Mouse (Mus musculus): ENCODE data around the gene Ciao2a.
A peak's percentile ranks its signal among the peaks of the same experiment; 100 is the strongest.

Gene Ciao2a

DNA sequence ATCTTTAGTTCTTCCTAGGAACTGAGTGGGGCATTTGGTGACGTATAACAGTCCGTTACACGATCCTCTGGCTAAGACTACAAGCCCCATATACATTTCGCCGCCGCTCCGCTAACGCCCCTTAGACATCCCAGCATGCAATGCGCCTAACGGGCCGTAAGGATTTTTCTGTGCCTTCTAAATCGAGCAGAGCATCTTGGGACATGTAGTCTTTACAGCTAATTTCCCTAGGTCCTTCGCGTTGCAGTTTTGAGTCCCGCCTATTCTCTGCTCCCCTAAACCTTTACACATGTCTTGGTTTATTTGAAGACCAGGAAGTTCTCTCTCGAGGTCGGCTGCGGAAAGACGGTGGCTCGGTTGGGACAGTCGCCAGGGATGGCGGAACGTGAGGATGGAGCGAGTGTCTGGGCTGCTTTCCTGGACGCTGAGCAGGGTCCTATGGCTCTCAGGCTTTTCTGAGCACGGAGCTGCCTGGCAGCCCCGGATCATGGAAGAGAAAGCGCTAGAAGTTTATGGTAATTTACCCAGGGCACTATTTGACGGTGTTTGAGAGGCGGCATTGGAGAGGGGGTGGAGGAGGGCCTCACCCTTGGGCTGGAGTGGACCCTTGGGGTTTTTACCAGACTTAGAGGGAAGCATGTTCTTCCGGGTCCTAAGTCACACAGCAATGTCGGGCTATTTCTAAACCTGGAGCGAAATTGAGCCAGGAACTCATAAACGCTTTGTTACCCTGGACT, at the start of gene Ciao2a, which contains the start of gene Snx1:
Ciao2a (plus strand) TSS at position 156 of the 737 bp plus-strand sequence.
Snx1 (minus strand) TSS at position 132 of the 737 bp plus-strand sequence.
- peak; percentile 95 for DNase-seq (ENCODE audit: low read depth, low spot score)

DNA sequence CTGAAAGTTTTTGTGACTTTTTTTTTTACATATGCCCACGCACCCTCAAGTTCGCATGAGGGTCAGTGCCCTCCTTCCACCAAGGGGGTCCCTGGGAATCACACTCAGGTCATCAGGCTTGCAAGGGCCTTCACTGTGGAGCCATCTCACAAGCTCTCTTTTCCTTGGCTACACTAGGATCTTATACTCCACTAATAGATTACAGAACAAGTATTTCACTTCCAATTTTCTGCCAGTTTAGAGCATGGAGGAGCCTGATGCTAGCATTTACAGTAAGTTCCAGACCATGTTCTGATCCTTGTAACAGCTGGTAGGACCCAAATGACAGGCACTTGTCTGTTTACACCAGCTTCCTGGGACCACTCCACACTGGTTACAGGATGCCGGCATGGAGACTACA, 48.3 kb upstream of the Ciao2a start:
- DNase-seq (ENCODE audit: low read depth, low spot score): no peak

DNA sequence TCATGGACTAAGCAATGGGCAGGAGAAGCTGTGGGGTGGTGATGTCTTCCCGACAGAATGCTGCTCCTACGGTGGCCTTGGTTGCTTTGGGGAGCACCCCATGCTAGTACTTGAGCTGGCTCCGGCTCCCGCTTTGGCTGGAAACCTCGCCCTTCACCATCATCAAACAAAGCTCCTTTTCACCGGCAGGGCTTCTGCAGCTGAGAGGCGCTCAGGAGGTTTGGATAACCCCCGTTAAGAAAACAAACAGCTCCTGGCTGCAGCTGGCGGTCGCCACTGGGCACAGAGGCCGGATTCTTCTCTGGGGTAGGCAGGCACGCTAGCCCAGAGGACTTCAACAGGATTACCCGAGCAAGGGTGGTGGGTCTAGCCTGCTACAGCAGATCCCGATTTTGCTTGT, 47.9 kb upstream of the Ciao2a start:
- no peak for DNase-seq (ENCODE audit: low read depth, low spot score)

DNA sequence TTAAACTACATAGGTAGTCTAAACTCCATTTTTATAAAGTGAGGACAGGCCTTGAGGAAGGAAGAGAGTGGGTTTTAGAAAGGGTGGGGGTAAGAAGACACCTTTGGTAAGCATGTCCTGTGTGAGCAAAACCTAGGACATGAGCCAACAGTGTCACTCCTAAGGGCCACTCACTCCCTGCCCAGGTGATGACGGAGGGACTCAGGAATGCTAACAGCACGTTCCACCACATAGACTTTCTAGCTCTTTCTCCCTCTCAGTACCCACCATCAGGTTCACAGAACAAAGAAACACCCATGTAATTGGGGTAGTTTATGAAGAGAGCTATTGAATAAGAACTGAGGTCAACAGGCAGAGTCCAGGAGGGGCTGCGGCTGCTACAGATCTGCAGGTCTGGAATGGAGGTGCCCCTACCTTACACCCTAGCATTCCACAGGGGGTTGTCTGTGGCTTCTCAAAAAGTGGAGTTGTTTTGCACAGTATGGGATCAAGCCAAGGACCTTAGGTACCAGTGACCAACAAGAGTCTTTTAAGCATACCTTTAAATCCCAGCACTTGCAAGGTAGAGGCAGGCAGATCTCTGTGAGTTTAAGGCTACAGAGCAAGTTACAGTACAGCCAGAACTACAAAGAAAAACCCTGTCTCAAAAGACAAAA, 45.5 kb upstream of the Ciao2a start:
- no peak for DNase-seq (ENCODE audit: low read depth, low spot score)

DNA sequence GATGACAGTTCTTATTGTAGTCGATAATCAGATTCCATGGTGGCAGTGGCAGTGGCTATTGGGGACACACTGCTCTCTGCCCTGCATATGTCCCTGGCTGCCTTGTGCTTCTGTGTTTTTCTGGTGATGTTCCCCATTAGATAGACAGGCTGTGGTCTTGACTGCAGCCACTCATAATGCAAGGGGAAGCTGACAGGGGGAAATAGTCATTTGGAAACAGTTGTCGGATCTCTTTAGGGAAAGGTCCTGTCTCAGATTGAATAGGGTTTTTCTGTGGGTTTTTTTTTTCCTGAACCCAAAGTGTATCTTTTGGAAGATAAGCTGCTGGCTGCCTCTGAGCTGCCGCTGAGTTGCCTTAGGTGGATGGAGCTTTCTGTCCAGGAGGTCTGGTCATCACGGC, 44.4 kb upstream of the Ciao2a start:
- no peak for DNase-seq (ENCODE audit: low read depth, low spot score)

DNA sequence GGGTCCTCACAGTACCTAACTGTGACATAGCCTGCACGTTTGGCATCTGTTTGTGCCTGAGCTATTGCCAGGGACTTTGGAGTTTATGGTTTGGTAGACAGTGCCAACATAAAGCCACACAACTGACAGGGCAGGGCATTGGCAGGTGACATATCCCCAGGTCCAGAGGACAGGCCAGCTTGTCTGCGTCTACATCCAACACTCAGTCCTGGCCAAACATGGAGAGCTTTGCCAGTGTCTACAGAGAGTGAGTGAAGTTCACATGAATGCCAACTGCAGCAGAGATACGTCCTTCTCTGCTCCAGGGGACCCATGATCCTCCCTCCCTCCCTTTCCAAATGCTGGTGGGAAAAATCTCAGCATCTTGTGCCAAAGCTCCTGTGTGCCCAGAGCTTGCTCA, 42.2 kb upstream of the Ciao2a start:
- DNase-seq (ENCODE audit: low read depth, low spot score): no peak

DNA sequence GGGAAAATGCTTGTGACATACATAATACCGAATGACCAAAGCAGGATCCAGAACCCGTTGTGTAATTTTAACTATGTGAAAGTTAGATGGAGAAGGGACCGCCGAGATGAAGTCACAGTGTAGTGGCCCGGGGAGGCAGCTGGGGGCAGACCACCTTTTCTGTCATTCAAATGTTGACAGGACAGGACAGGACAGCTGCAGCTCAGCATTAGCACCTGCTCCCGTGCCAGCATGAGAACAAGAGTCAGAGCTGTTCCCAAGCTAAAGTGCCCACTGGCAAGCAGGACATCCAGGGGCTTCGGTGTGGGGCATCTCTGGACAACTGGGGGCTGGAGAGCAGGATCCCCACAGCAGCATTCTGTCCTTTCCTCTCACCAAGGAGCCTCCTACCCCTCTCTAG, 39.3 kb upstream of the Ciao2a start:
- DNase-seq (ENCODE audit: low read depth, low spot score): no peak

DNA sequence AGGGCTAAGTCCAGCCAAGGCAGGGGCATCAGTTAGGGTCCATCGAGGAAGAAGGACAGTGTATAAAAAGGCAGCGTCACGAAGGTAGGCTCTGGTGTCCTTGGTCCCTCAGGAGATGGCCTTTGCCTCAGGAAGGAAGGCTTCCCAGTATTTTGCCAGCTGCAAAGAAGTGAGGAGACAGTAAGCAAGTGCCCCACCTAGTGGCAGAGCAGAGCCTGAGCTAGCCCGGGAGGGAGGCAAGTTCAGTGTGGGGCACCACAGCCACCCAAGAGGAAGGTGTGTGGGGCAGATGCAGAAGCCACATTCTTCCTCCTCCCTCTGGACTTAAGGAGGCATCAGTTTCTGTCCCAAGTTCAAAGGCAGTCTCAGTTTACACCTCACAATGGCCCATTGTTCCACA, 38.0 kb upstream of the Ciao2a start:
- no peak for DNase-seq (ENCODE audit: low read depth, low spot score)

DNA sequence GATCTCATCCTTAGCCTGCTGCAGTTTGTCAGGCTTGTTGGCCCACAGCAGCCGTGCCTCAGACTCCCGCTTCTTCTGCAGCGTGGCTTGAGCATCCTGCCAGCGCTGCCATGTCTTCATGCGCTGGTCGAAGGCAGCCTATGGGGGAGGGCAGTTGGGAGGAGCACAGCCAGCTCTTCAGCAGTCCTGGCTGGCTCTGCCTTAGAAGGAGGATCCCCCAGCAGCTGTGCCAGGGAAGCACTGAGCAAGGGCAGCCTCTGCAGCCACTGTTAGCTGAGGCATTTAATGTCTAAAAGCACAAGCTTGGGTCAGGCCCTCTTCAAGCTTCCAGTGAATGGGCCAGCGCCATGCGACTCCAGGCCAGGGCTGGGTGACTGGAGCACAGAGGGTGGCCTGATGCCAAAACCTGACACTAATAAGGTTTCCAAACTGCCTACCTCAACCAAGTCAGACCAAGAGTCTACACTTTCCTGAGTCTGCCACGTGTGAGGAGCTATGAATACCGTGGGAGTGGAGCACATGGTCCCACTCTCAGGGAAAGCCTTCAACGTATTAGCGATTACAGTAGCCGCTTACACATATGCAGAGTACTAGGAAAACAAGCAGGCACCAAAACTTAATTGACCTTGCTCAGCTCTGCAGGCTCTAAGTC, 35.7 kb upstream of the Ciao2a start:
- DNase-seq (ENCODE audit: low read depth, low spot score): no peak

DNA sequence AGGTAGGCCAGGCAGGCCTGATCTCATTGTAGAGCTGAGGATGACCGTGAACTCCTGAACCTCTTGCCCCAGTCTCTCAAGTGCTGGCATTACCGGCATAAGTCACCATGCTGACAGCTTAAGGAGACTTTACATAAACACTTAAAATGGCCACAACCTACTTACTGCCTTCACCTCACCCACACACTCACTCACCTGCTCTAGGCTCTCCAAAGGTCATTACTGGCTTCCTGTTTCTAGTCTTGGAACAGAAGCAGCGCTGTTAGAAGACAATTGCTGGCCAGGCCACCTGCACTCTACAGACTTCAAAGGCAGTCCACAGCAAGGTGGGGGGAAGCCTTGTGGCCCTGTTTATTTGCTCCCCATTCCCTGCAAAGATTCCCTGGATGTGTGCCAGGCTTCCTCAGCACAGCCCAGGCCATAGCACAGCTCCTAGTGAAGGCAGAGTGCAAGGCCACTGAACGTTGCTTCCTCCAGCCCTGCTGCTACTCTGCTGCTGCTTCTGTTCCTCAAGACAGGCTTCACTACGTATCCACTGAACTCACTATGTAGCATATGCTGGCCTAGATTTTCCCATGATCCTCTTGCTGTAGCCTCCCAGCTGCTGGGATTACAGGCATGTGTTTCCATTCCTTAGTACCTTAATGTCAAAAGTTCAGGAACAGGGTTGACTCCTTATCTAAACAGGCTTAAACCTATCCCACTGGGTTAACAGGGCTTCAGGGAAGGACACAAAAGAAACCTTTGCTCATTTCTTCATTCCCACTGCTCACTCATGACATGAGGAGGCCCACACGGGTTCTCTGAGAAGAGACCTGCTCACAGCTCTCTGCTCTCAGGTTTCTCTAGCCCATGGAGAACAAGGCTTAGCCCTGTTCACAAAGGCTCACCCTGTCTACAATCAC, 34.8 kb upstream of the Ciao2a start:
- no peak for DNase-seq (ENCODE audit: low read depth, low spot score)

DNA sequence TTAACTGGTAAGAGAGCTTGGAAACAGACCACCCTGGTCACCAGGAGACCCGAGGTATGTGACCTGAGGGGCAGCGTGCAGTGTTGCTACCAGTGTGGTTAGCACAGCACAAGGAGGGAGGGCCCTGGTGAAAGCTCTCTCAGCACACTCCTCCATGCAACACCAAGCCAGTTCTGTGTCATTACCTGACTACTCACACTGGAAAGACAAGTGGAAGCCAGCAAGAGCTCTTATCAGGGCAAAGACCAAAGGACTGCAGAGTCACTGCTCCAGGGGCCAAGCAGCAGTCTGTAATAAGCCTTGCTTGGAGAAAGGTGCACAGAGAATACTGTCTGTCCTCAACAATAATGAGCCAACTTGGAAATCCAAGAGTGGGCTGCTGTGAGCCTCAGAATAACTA, 33.7 kb upstream of the Ciao2a start:
- no peak for DNase-seq (ENCODE audit: low read depth, low spot score)

DNA sequence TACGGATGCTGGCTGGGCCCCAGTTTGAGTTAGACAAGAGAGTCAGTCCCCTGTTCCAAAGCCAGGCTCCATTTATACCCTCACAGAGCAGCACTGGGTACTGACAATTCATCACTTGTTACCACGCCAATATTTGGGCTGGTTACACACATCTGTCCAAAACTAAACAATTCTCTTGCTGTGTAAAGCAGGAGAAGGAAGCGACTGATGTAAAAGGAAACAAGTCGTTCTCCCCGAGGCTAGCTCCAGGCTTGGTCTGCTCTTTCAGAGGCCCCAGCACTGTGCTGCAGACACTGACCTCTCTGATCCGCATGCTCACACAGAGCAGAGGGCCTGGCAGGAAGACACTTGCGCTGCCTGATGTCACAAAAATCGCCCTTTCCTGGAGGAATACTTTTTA, 24.8 kb upstream of the Ciao2a start:
- no peak for DNase-seq (ENCODE audit: low read depth, low spot score)

DNA sequence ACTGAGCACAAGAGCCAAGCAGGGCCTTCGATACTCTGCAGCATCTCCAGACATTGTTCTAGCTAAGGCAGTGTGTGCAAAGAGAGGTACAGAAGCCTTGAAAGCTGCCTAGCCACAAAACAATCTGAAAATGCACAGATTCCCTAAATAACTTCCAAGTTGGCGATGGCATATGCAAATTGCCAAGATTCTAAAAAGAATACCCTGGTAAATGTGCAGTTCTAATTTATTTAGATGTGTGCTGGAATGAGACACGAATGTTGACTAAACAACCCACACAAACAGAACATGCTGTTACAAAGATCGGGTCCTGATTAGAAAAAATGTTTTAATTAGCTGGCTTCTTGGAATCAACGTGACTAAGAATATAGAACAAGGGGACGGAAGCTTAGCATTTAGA, 23.7 kb upstream of the Ciao2a start:
- DNase-seq (ENCODE audit: low read depth, low spot score): no peak

DNA sequence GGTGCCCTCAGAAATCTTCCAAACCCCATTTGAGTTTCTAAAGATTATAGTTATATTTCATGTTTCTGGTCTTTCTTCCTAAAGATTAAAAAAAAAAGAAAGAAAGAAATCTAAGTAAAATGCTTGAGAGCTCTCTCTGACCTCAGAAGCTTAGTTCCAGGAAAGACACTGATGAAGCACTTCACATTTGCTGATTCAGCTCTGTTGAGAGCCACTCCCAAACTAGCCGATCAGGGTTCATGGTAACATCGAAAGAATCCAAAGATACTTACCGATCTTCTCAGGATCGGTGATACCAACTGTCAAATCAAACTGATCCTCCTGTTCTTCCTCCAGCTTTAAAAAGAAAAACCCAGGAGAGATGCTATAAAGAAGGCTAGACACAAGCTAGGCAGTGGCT, 21.8 kb upstream of the Ciao2a start:
- no peak for DNase-seq (ENCODE audit: low read depth, low spot score)

DNA sequence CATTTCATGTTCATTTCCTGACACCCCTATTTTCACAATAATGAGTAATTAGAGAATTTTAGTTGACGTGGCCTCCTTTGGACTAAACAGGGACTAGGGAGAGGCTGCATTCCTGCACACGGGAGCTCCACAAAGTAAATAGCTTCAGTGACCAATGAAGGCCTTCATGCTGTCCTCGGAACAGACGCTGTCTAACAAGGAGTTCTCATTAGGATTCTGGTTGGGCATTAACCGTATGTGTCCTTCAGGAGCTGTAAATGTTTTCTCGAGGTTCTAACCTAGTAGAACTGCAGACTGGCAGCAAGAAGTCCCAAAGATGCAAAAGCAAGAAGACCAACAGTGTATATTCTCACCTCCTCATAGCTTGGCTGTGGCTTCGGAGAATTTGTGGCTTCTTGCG, 21.2 kb upstream of the Ciao2a start:
- DNase-seq (ENCODE audit: low read depth, low spot score): no peak

DNA sequence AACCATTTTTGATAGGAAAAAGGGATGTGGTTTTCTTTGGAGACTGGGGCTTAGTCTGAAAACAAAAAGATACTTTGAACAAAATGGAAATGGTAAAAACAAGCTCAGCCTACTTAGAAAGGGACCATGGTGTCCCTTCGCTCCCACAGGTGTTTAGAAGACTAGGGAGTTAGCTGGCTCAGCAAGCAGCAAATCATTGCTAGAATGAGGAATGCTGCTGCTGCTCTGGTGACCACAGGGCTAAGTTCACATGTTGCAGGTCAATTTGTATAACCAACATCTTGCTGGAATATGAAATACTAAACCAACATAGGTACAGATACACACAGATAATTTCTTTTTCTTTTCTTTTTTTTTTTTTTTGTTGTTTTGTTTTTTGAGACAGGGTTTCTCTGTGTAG, 16.8 kb upstream of the Ciao2a start:
- no peak for DNase-seq (ENCODE audit: low read depth, low spot score)

DNA sequence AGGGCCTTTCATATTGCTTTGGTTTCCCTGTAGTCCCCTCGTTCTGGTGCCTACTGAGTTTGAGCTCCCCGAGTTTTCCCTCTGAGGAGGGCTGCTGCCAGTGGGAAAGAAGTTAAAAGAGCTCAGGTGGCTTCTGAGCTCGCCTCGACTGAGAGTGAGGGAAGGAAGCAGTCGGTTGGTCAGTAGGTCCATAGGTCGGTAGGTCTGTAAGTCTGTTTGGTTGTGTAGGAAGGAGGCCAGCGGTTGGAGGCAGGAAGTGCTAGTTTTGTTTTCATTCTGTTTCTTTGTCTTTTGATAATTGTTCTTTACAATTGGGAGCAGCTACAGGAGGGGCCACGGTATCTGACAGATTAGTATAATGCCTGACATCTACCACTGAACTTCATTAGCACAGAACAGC, 16.3 kb upstream of the Ciao2a start:
- no peak for DNase-seq (ENCODE audit: low read depth, low spot score)

DNA sequence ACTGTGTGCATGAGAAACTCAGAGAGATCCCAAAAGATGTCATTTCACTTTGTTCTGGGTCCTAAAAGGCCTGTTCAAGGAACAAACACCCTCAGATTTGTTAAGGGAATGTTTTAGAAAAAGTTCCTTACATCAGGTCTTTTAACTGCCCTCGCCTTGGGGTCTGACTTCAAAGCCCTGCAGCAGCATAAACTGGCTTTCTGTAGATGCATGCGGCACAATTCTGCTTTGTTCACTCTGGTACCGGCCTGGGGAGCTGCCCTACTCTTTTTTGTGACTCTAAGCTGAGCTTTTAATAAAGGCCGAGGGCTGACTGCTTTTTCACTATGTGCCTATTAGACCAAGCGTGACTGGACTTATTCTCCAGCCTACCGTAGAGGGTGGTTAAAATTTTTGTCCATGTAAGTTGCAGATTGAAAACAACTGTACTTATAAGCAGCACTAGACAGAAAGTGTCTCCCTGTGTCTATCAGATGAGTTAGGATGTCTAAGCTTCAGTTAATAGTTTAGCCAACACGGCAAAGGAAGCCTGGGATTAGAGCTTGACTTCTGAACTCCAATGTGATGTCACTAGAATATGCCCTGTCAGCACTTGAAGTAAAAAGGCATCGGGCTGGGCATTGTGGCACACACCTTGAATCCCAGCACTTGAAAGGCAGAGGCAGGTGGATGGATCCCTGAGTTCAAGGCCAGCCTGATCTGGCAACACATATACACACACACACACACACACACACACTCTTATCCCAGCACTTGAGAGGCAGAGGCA, 15.6 kb upstream of the Ciao2a start:
- DNase-seq (ENCODE audit: low read depth, low spot score): no peak

DNA sequence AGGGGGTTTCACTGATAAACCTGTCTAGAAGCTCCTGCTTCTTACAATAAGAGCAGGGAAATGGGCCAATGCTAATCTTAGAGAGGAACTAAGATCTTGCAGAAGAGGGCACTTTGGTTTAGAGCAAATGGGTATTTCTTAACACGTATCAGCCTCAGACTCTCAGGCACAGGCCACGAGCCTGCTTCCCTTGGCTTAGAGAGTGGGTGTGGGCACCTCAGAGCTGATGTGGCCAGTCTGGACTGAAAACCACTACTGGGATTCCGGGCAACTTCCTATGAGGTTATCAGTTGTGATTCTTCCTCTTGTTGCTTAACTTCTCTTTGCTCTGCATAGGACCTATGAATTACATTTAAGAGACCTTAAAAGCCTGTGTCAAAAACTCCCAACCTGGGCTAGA, 12.1 kb upstream of the Ciao2a start:
- no peak for DNase-seq (ENCODE audit: low read depth, low spot score)

DNA sequence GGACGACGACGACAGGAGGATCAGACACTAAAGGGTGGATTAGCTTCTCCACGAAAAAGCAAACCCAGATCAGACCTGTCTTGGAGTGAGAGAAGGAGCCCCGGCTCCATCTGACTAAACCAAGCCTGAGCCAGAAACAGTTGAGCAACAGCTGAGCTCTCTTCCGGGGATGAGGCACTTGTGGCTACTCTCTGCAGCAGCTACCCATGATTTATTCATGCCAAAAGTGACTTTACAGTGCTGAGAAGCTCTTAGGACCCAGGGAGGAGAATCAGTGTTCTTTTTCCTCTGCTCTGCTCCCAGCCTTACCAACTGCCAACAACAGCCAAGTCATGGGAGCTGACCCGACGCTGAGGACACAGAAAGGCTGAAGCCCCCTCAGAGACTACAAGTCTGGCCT, 9.5 kb upstream of the Ciao2a start:
- no peak for DNase-seq (ENCODE audit: low read depth, low spot score)

DNA sequence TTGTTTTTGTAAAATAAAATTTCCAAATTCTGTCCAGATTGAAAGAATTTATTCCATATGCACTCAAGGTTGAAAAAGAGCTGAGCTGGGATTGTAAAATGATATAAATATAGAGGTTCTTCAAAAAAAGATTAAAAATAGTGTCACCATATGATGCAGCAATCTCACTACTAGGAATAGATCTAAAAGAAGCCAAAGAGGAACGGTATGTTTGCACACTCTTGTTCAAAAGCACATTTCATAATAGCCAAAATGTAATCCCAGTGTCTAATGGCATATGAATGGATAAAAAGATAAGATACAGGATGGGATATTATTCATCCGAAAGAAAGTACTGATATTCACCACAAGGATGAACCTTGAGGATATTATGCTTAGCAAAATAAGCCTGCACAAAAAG, 6.9 kb upstream of the Ciao2a start:
- no peak for DNase-seq (ENCODE audit: low read depth, low spot score)

Data from brain, embryonic 18.5 days (tissue).